Comparison of ENCODE assay signal across 27 mouse cellular contexts in genomic region chr1:191196016-191196415, GRCm38 (mm10). TPM values are rescaled to one million over a fixed set of nuclear protein-coding genes. Genes with fewer than 3 reads are reported as not detected.
"Had no signal": no experiment of that assay in that cellular context is flagged by ENCODE, and none has a peak within 500 bp of the region (broad histone marks: within the 10 kb centered on the region; RNA-seq: fewer than 3 reads in every experiment).

No protein-coding gene starts in this region.

- H3K9me3 ChIP-seq: kidney, embryonic 15.5 days; limb, embryonic 10.5 days; limb, embryonic 13.5 days; liver, embryonic 12.5 days; liver, embryonic 15.5 days; lung, embryonic 15.5 days; midbrain, embryonic 12.5 days; neural tube, embryonic 13.5 days; stomach, embryonic 15.5 days had no signal

- H3K36me3 ChIP-seq: kidney, embryonic 15.5 days; limb, embryonic 10.5 days; limb, embryonic 13.5 days; liver, embryonic 12.5 days; liver, embryonic 15.5 days; lung, embryonic 15.5 days; midbrain, embryonic 12.5 days; neural tube, embryonic 13.5 days; stomach, embryonic 15.5 days had no signal

- ATAC-seq: liver, embryonic 12.5 days; midbrain, embryonic 16.5 days had no signal

- H3K27ac ChIP-seq: kidney, embryonic 15.5 days; layer of hippocampus, adult 2 months; limb, embryonic 10.5 days; limb, embryonic 13.5 days; liver, embryonic 12.5 days; liver, embryonic 15.5 days; lung, embryonic 15.5 days; midbrain, embryonic 12.5 days; neural tube, embryonic 13.5 days; stomach, embryonic 15.5 days had no signal

- DNase-seq: layer of hippocampus, adult 9-11 months; liver; lung, adult 18-20 months; lung, postnatal 10 days; lung, postnatal 36 days; retina, postnatal 1 day; right cerebral cortex, postnatal 25 days; spleen, adult 18-20 months; thymus, postnatal 25 days had no signal

- H3K4me2 ChIP-seq: kidney, embryonic 15.5 days; limb, embryonic 13.5 days; liver, embryonic 12.5 days; liver, embryonic 15.5 days; lung, embryonic 15.5 days; midbrain, embryonic 12.5 days; neural tube, embryonic 13.5 days; stomach, embryonic 15.5 days had no signal

- H3K9ac ChIP-seq: kidney, embryonic 15.5 days; limb, embryonic 13.5 days; liver, embryonic 12.5 days; liver, embryonic 15.5 days; lung, embryonic 15.5 days; midbrain, embryonic 12.5 days; neural tube, embryonic 13.5 days; stomach, embryonic 15.5 days had no signal

- H3K4me1 ChIP-seq: limb, embryonic 10.5 days; limb, embryonic 13.5 days; liver, embryonic 12.5 days; midbrain, embryonic 12.5 days; stomach, embryonic 15.5 days had no signal

- H3K4me3 ChIP-seq: kidney, embryonic 15.5 days; layer of hippocampus, adult 2 months; limb, embryonic 10.5 days; limb, embryonic 13.5 days; liver, embryonic 12.5 days; liver, embryonic 15.5 days; lung, embryonic 15.5 days; midbrain, embryonic 12.5 days; myocyte; neural tube, embryonic 13.5 days; stomach, embryonic 15.5 days had no signal

RNA-seq across cellular contexts. Expression of gene Fam71a, which starts 31.4 kb away (rescaled TPM):
- total RNA-seq: layer of hippocampus, adult 2 months; layer of hippocampus, postnatal 25 days; left cerebral cortex, adult 18-20 months; left cerebral cortex, postnatal 25 days had no signal
- polyA plus RNA-seq: intestine, embryonic 14.5 days; kidney, embryonic 15.5 days; large intestine, adult 2 months; limb, embryonic 10.5 days; limb, embryonic 13.5 days; liver, embryonic 12.5 days; liver, embryonic 15.5 days; lung, embryonic 15.5 days; midbrain, embryonic 12.5 days; midbrain, embryonic 16.5 days; myocyte; neural tube, embryonic 13.5 days; stomach, embryonic 15.5 days; thymus, postnatal 0 days had no signal
